Mouse (Mus musculus) forebrain, postnatal 0 days (tissue): ENCODE data around the gene Rho. TPM values are rescaled to one million over a fixed set of nuclear protein-coding genes. Genes with fewer than 3 reads are reported as not detected.
A peak's percentile ranks its signal among the peaks of the same experiment; 100 is the strongest.

ENCODE experiments used
- ATAC-seq: fragments of 200-750 bp; cut with Nextera tagmentation; 2 replicates; pipeline ENCODE4 v1.8.0; 2017; ENCODE audit warnings: mild to moderate bottlenecking, moderate library complexity
- DNase-seq: peaks from one replicate; pipeline ENCODE4 v3.0.0-alpha.2; 2015
- H3K27ac ChIP-seq: fragments of 300-500 bp; sonication (generic); 2 replicates; pipeline ENCODE4 v1.5.1; 2014; ENCODE audit warnings: low read depth, mild to moderate bottlenecking, antibody characterized with exemption, low read length, moderate library complexity, mixed read lengths
- H3K27me3 ChIP-seq: fragments of 300-500 bp; sonication (generic); 2 replicates; pipeline ENCODE4 v1.6.1; 2014; ENCODE audit warnings: mild to moderate bottlenecking, low read length, mixed read lengths; ENCODE audit not compliant: insufficient read depth
- H3K36me3 ChIP-seq: fragments of 300-500 bp; sonication (generic); 2 replicates; pipeline ENCODE4 v1.6.1; 2014; ENCODE audit warnings: mild to moderate bottlenecking, moderate library complexity; ENCODE audit not compliant: insufficient read depth
- H3K4me1 ChIP-seq: fragments of 300-500 bp; sonication (generic); 2 replicates; pipeline ENCODE4 v1.6.1; 2014; ENCODE audit warnings: antibody characterized with exemption; ENCODE audit not compliant: insufficient read depth
- H3K4me2 ChIP-seq: fragments of 300-500 bp; sonication (generic); 2 replicates; pipeline ENCODE4 v1.6.1; 2014; ENCODE audit warnings: low read depth, mild to moderate bottlenecking, moderate library complexity
- H3K4me3 ChIP-seq: fragments of 300-500 bp; sonication (generic); 2 replicates; pipeline ENCODE4 v1.5.1; 2014; ENCODE audit warnings: low read depth, low read length, mixed read lengths
- H3K9ac ChIP-seq: fragments of 300-500 bp; sonication (generic); 2 replicates; pipeline ENCODE4 v1.6.1; 2014; ENCODE audit warnings: mild to moderate bottlenecking
- H3K9me3 ChIP-seq: fragments of 300-500 bp; sonication (generic); 2 replicates; pipeline ENCODE4 v1.6.1; 2016; ENCODE audit warnings: low read length
- CTCF ChIP-seq: sonication (generic); IDR thresholded peaks from 2 replicates; pipeline ENCODE4 v1.5.1; 2016; ENCODE audit warnings: antibody characterized with exemption, control low read depth, low read depth
- WGBS: fragments of 180-500 bp; shearing (Covaris S2); extraction: QIAGEN DNeasy Blood & Tissue Kit; methylation state at CpG from one replicate; pipeline ENCODE4 v1.1.7; 2014; 5-methylcytosine and 5-hydroxymethylcytosine counted together
- polyA plus RNA-seq: library from polyadenylated mRNA; unstranded; fragments of >200 nt; fragmentation: Nextera tagmentation; extraction: Ambion mirVana; gene quantifications from 2 replicates; pipeline ENCODE4 v1.2.1, GENCODE M21; 2015
- total RNA-seq: library from RNA; depleted of rRNA; stranded (reverse); fragments of >200 nt; gene quantifications from 2 replicates; pipeline ENCODE4 v1.2.3, GENCODE M21; 2014; rRNA removed

Gene Rho
- total and polyA plus RNA-seq, 2 experiments from 2014 or later: 0.57 TPM; not detected in 1

- H3K9ac ChIP-seq: no peak overlapping the region
- no peak for TF ChIP-seq CTCF
- ATAC-seq (no peak), DNase-seq (no peak)
- H3K4me3 ChIP-seq: no peak overlapping the region
- no peak overlapping the region for H3K27ac ChIP-seq
- WGBS: 55% methylated on average over 7 of the region's 7 CpGs
- peaks cover 3% of the 10 kb centered on the region; the same call in 1 of the 2 replicates for H3K4me1 ChIP-seq
- no peaks in the 10 kb centered on the region for H3K27me3 ChIP-seq
- H3K9me3 ChIP-seq: no peaks in the 10 kb centered on the region
- H3K4me2 ChIP-seq: no peak overlapping the region
- no peaks in the 10 kb centered on the region for H3K36me3 ChIP-seq
Measured at GRCm38 (mm10) chr6:115984580-115984979, 53.0 kb downstream of the Rho start.

GRCm38 (mm10) chr6:115985622-115986021 is 54.1 kb downstream of the Rho start:
- Histone ChIP-seq H3K27ac (no peak overlapping the region), H3K36me3 (no peaks in the 10 kb centered on the region), H3K9ac (no peak overlapping the region), H3K4me3 (no peak overlapping the region), H3K4me2 (no peak overlapping the region), H3K27me3 (no peaks in the 10 kb centered on the region), H3K9me3 (no peaks in the 10 kb centered on the region), H3K4me1 (peaks cover 3% of the 10 kb centered on the region; the same call in 1 of the 2 replicates)
- ATAC-seq (no peak), DNase-seq (no peak)
- TF ChIP-seq CTCF: no peak
- WGBS: 71% methylated on average over 9 of the region's 9 CpGs

GRCm38 (mm10) chr6:115986472-115987095 is 55.0 kb downstream of the Rho start:
- Histone ChIP-seq H3K27ac (no peak overlapping the region), H3K36me3 (no peaks in the 10 kb centered on the region), H3K4me3 (no peak overlapping the region), H3K9me3 (no peaks in the 10 kb centered on the region), H3K27me3 (no peaks in the 10 kb centered on the region), H3K4me1 (peaks cover 3% of the 10 kb centered on the region; the same call in 1 of the 2 replicates), H3K4me2 (no peak overlapping the region), H3K9ac (no peak overlapping the region)
- 56% methylated on average over 12 of the region's 12 CpGs for WGBS
- DNase-seq (no peak), ATAC-seq (0 out of 2 replicates have a peak, but pooled peaks have one; percentile 35)
- TF ChIP-seq CTCF: no peak

- H3K9me3 ChIP-seq: no peaks in the 10 kb centered on the region
- TF ChIP-seq CTCF: no peak
- no peak for ATAC-seq
- H3K4me1 ChIP-seq: peaks cover 3% of the 10 kb centered on the region; the same call in 1 of the 2 replicates
- no peak overlapping the region for H3K4me2 ChIP-seq
- 59% methylated on average over 9 of the region's 9 CpGs for WGBS
- H3K27me3 ChIP-seq: no peaks in the 10 kb centered on the region
- no peak overlapping the region for H3K9ac ChIP-seq
- no peak for DNase-seq
- H3K36me3 ChIP-seq: no peaks in the 10 kb centered on the region
- no peak overlapping the region for H3K4me3 ChIP-seq
- no peak overlapping the region for H3K27ac ChIP-seq
Measured at GRCm38 (mm10) chr6:115987096-115987747, 55.7 kb downstream of the Rho start.

GRCm38 (mm10) chr6:115989032-115989431 is 57.5 kb downstream of the Rho start:
- DNase-seq: no peak
- Histone ChIP-seq H3K27me3 (peaks cover 14% of the 10 kb centered on the region), H3K4me3 (no peak overlapping the region), H3K36me3 (no peaks in the 10 kb centered on the region), H3K4me2 (no peak overlapping the region), H3K9ac (no peak overlapping the region), H3K9me3 (no peaks in the 10 kb centered on the region), H3K27ac (no peak overlapping the region), H3K4me1 (peaks cover 9% of the 10 kb centered on the region)
- ATAC-seq: no peak
- 78% methylated on average over 5 of the region's 5 CpGs for WGBS
- TF ChIP-seq CTCF: no peak

DNA sequence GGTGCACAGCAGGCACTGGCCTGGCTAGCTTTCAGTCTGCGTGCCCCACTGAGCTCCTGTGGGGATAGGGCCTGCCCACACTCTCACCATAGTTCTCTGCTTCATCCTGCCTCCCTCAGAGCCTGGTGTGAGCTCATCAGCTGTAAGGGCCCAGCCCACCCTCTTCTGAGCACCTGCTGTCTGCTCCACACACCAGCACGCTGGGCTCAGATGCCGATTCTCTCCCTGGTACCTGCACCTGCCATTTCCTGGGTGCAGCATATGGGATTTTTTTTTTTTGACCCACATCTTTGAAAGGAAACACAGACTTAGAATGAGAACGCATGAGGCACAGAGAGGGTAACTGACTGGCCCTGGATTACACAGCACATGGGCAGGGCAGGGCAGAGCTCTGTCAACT is 58.1 kb downstream of the Rho start:
- H3K4me1 ChIP-seq: peaks cover 12% of the 10 kb centered on the region
- H3K27me3 ChIP-seq: peaks cover 18% of the 10 kb centered on the region
- H3K4me2 ChIP-seq: peak overlapping the region; percentile 94
- ATAC-seq (no peak), DNase-seq (no peak)
- no peaks in the 10 kb centered on the region for H3K9me3 ChIP-seq
- no peak overlapping the region for H3K9ac ChIP-seq
- no peak overlapping the region for H3K27ac ChIP-seq
- H3K36me3 ChIP-seq: no peaks in the 10 kb centered on the region
- WGBS: 54% methylated on average over 4 of the region's 4 CpGs
- no peak for TF ChIP-seq CTCF
- H3K4me3 ChIP-seq: no peak overlapping the region

Other genes starting within 250 kb of the Rho start
- 0.38 and 1.4 TPM in 2 replicates for gene Tmem40, start 169.3 kb upstream of the Rho start, total RNA-seq
- 0.73 and 1.1 TPM in 2 replicates for gene Tmem40, start 169.3 kb upstream of the Rho start, polyA plus RNA-seq
- gene Cand2, start 157.2 kb upstream of the Rho start, total RNA-seq: 5.2 and 6.6 TPM in 2 replicates
- 2.9 and 4.2 TPM in 2 replicates for gene Cand2, start 157.2 kb upstream of the Rho start, polyA plus RNA-seq
- gene Rpl32, start 123.0 kb upstream of the Rho start, total RNA-seq: 1,524 and 2,855 TPM in 2 replicates
- gene Rpl32, start 123.0 kb upstream of the Rho start, polyA plus RNA-seq: 1,212 and 1,517 TPM in 2 replicates
- gene Efcab12, start 93.3 kb upstream of the Rho start, total RNA-seq: 2.4 and 4.4 TPM in 2 replicates
- 1.4 and 1.7 TPM in 2 replicates for gene Efcab12, start 93.3 kb upstream of the Rho start, polyA plus RNA-seq
- gene Mbd4, start 78.4 kb upstream of the Rho start, total RNA-seq: 6.6 and 6.7 TPM in 2 replicates
- 4.3 and 6.8 TPM in 2 replicates for gene Mbd4, start 78.4 kb upstream of the Rho start, polyA plus RNA-seq
- 27.1 and 32.6 TPM in 2 replicates for gene Ift122, start 78.3 kb upstream of the Rho start, total RNA-seq
- 17.6 and 25.6 TPM in 2 replicates for gene Ift122, start 78.3 kb upstream of the Rho start, polyA plus RNA-seq
- not detected in 2 replicates for gene H1foo, start 13.2 kb downstream of the Rho start, total RNA-seq
- gene H1foo, start 13.2 kb downstream of the Rho start, polyA plus RNA-seq: not detected in 2 replicates
- 44.1 and 63.3 TPM in 2 replicates for gene Plxnd1, start 63.3 kb downstream of the Rho start, total RNA-seq
- gene Plxnd1, start 63.3 kb downstream of the Rho start, polyA plus RNA-seq: 16.9 and 17.6 TPM in 2 replicates